Mouse (Mus musculus) colon, adult 2 months (tissue): ENCODE results near the gene Fadd. TPM values are rescaled to one million over a fixed set of nuclear protein-coding genes. Genes with fewer than 3 reads are reported as not detected.

Experiments
- polyA plus RNA-seq: library from polyadenylated mRNA; depleted of rRNA; stranded (reverse); fragments of >200 nt; gene quantifications from 2 replicates; pipeline ENCODE4 v1.2.3, GENCODE M21; 2012; rRNA removed

Fadd gene
- polyA plus RNA-seq: 14.2 and 14.8 TPM in 2 replicates

DNA sequence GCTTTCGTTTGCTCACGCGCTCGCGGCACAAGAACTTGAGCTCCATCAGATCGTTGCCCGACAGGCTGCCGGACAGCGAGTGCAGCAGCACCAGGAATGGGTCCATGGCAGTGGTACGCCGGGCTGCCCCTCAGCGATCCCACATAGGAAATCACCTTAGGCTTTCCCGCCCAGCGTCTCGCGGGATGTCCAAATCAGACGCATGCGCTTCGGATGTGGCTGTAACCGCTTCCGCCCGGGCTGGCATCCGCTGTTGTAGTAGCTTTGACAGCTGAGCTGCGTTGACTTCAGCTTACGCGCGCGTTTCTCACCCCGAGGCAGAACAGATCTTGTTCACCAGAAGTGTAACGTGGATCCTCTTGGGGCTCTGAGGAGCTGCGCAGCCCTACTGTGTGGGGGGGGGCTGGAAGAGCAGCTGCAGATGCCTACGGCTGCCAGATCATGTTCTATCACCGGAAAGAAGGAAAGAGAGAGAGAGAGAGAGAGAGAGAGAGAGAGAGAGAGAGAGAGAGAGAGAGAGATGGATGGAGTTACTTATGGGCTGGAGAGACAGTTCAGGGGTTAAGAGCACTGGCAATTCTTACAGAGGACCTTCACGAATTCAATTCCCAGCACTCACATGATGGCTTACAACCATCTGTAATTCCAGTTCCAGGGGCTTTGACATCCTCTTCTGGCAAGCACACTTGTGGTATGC, at the start of gene Fadd:
Gene Fadd, minus strand, starts transcription at position 180 of the 697 bp plus-strand sequence.

DNA sequence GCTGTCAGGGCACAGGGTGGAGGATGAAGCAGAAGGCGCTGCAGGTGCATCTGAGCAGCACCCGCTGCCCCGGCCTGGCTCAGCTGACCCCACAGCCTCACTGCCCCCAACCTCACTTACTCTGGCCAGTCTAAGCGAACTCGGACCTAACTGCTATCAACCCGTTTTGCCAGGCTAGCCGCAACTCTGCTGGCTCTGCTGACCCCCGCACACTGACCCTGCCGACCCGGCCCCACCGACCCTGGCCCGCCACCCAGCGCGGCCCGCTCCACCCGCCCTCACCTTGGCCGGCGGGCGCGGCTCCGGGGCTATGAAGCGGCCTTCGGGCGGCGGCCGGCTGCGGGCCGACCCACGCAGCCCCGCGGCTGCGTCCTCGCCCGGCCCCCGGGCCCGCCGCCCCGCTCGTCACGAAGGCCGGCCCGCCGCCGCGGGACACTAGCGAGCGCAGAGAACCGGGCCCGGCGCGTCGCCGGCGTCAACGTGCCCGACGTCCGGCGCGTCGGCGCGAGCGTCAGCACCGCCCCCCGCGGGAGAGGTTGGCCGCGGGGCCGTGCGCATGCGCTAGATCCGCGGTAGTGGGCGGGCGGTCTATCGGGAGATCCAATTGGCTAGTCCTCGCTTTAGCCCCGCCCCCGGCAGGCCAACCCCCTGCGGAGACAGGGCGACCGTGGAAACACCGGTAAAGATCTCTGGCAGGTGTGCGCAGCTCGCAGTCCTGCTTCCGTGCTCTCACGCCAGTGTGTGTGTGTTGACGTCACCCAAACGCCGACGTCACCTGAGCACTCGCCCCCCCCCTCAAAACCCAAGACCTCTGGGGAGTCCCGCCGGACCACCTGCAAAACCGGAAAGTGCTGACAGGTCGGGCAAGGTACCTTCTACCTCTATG, 28.8 kb downstream of the Fadd start, which contains the start of gene Ppfia1:
Gene Ppfia1, minus strand, starts transcription at position 493 of the 886 bp plus-strand sequence.

Other genes starting within 250 kb of the Fadd start
- gene Cttn, start 111.5 kb downstream of the Fadd start, polyA plus RNA-seq: 157 and 165 TPM in 2 replicates
- 30.5 and 30.7 TPM in 2 replicates for gene Ppfia1, start 28.7 kb downstream of the Fadd start, polyA plus RNA-seq
- gene Ano1, start 169.5 kb upstream of the Fadd start, polyA plus RNA-seq: 165 and 191 TPM in 2 replicates